Mouse (Mus musculus): ENCODE measurements at regions not wholly inside any gene's neighbourhood (a gene's known extent, or its start where the extent isn't known, plus 50 kb on each side); places are given as distances from the start of the nearest gene placed in this dataset.

DNA sequence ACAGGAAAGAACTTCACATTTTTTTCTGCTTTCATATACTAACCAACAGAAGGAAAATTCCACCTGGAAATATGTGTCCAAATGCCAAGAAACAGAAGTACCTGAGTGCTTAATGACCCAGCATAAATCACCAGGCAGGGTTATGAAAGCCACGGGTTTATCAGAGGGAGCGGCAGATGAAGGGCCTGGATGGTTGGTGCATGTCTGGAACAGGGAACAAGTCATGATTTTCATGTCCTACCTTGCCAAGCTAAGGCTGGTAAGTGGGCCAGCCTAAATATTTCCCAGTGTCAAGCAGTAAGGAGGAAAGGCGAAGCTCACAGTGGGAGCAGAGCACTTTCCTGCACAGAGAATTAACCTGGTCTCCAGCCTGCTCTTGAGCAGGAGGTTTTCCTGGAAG is 132.3 kb upstream of the Foxq1 start:
- no peak for DNase-seq

DNA sequence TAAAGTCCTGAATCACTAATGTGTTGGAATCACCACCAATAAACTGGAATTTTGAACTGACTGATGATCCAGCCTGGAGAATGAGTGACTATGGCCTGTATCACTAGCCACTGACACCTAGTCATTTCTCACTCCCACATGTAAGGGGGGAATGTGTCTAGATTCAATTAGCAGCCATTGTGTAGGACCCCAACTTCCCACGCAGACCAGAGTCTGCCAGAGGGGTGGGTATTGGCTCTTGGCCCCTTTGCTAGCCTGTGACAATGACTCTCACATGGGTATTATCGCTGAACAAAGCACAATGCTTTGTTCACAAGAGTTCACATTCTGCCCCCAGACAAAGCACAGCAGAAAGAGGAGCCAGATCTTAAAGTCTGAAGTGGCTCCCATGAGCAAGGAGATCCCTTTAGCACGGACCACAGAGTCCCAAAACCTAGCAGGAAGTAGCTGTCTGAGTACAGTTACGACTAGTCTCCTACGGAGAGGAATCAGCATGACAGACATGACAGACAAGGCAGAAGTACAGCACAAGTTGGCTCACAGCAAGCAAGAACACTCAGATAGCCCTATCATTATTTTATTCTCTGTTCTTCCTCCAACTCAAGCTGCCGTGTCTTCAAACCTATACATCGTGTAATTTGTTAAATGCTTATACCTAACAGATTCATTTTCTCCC is 130.0 kb upstream of the Foxq1 start:
- no peak for DNase-seq

DNA sequence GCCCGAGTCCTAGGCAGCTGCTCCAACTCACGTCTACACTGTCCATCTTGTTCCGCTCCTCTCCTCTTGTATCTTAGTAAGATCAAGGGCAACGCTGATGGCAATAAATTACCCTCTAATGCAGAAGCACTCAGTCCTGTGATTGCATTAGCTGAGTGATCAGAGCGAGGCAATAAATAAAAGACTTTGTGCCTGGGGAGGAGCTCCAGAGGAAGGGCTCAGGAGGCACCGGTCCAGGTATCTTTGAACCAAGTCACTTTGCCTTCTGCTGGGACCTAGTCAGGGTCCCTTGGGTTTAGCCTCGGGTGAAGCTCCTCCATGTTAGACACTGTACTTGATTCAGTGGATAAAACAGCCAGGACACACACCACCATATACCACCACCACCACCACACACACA is 119.5 kb upstream of the Foxq1 start:
- DNase-seq = no peak

DNA sequence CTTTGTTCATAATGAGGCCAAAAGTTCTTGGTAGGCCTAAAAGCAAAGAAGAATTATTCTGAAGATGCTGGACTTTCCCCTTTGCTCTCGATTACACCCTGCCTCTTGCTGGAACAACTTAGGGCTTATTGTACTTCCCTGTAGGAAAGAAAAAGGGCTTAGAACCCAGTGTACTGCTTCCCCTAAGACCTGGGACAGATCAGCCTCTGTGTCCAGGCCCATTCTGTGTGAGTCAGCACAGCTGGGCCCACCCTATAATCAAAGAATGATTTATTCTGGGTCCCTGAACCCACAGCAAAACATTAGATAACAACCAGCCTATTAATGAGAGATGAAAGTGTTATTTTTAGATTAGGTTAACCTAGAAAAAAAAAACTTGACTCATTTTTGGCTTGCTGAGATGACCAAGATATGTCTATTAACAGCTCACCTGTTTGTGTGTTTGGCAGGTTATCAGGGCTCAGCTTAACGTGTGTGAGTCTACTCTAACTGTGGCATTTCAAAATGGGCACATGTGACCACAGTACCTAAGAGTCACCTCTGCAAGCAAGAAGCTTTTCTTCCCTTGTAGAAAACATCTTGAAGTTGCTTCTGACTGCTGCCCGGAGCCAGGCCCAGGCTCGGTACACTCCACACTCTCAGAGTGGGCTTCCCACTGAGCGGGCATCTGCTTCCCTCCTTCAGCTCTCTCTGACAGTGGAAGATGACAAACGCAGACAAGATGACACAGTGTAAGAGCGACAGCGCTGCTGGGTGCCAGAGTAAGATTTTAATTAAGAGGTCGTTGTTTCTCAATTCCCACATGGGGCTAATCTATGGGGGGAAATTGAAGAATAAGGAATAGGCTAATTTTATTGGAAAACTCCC is 115.9 kb upstream of the Foxq1 start:
- no peak for DNase-seq

DNA sequence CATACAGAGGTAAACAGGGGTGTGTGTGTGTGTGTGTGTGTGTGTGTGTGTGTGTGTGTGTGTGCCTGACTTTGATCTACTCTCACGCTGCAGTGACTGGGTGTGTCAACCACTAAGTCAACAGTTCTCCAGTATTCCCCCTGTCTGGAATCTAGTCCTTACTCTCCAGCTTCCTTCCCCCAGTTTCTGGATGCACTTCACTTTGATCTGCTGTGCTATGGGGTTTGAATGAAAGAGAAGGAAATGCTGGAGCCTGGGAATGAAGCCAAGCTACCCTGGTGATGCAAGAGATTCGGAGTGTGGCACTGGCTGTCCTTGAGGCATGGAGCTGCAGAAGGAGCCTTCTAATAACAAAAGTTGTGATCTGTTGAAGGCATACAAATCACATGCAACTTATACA is 97.1 kb upstream of the Foxq1 start:
- peak; percentile 62 for DNase-seq

DNA sequence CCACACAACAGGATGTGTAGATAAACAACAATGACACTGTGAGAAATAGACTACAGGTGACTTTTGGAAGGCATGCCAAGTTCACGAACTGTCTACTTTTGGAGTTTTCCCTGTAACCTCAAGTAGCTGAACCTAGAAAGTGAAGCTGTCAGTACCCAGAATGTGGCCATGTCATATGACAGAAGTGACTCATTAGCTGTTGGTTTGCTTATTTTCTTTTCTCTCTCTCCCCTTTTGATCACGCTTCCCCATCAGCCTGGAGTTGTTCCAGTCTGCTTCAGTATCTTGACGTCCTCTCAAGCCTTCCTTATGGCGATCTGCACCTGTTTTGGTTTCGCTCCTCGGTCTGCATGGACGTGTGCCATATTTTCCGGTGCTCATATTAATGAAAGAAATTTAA is 90.8 kb upstream of the Foxq1 start:
- DNase-seq = no peak

DNA sequence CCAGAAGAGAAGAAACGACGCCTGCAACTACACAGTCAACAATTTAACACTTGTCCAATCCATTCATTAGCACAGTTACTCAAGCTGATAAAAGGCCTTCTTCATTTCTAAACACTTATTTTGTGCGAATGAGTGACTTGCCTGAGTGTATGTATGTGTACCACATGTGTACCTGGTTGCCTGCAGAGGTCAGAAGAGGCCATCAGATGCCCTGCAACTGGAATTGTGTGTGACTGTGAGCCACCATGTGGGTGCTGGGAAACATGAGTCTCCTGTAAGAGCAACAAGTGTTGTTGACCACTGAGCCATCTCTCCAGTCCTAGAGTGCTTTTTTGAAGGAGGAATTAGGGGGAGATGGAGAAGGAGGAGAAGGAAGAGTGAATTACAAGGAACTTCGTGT is 90.2 kb upstream of the Foxq1 start:
- no peak for DNase-seq

DNA sequence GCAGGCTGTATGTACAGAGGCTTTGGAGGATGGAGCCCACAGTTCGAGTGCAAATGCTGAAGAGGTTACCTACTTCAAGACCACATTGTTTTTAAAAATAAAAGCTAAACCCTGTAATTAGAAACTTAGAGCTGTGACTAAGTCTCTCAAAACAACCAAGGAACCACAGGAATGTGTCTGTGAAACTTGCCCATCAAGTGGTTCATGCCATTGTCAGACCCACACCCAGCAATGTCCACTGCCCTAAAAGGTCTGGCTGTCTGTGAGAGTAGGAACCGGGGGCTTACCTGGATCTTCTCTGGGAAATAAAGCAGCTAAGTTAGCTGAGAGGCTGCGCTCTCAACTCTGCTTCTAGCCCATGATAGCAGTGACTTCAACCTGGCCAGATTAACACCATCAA is 87.8 kb upstream of the Foxq1 start:
- DNase-seq = no peak

DNA sequence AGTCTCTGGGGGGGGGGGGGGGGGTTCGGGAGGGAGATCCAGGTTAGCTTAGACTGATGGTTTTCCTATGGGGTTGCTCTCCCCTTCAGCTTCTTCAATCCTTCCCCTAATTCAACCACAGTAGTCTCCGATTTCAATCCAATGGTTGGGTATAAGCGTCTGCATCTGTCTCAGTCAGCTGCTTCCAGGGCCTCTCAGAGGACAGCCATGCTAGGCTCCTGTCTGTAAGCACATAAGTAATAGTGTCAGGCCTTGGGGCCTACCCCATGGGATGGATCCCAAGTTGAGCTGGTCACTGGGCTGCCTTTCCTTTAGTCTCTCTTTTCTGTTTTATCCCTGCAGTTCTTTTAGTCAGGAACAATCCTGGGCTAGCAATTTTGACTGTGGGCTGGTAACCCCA is 87.0 kb upstream of the Foxq1 start:
- DNase-seq = no peak

DNA sequence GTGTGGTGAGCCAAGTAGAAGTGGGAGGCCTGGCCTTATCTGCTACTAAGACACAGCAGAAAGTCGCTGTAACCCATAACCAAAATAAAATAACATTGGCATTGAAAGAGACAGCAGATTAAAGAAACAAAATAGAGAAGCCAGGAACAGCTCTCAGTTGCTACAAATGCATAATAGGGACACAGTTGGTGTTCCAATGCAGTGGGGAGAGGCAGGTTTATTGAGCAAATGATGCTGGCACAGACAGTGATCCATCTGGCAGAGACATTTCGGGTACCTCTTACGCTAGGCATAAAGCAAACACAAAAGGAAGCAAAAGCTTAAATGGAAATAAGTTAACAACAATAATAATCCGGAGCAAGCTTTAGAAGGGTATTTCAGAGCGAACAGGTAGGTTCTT is 83.6 kb upstream of the Foxq1 start:
- DNase-seq = no peak

DNA sequence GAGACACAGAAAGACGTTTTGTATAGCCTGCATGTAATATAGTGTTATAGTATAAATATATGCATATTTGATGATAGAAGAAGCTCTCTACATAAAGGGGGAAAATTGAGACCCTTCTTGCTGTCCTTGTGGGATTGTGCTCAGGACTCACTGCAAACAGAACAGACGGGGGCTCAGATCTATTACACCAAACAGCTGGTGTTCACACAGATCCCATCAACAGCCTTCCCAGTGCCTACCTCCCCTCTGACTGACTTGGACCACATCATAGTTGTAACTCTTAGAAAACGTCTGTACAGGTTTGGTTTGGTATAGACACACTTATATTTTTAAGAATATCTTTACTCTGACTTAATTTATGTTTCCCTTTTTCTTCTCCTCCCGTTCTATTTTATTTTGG is 83.1 kb upstream of the Foxq1 start:
- DNase-seq = no peak

DNA sequence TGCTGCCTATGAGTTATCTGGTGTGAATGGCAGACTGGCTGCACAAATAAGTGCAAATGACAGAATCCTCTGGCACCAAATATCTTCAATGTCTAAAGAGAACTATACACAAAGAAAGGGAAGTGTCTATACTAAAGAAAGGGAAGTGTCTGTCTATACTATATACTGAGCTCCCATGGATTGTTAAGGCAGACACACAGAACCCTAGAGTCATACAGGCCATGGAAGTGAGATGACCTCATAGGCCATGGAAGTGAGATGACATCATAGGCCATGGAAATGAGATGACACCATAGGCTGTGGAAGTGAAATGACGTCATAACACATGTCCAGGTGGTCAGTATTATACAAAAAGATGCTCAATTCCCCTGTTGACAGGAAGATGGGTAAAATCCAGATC is 82.7 kb upstream of the Foxq1 start:
- no peak for DNase-seq

DNA sequence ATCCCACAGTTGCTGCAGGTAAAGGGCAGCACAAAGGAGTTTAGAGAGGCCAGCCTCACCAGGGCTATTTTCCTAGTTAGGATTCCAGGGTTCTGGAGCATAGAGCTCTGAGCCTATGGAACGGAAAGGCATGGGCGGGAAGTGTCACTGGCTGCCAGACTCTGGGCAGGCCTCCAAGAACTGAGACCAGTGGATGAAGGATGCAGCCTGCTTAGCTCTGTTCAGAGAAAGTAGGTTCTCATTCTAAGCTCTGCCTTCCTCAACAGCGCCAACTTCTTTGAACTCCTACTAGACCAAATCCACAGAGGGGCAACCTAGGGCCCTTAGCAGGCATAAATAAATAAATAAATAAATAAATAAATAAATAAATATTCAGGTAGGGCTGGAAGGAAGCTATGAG is 80.1 kb upstream of the Foxq1 start:
- peak; percentile 56 for DNase-seq

DNA sequence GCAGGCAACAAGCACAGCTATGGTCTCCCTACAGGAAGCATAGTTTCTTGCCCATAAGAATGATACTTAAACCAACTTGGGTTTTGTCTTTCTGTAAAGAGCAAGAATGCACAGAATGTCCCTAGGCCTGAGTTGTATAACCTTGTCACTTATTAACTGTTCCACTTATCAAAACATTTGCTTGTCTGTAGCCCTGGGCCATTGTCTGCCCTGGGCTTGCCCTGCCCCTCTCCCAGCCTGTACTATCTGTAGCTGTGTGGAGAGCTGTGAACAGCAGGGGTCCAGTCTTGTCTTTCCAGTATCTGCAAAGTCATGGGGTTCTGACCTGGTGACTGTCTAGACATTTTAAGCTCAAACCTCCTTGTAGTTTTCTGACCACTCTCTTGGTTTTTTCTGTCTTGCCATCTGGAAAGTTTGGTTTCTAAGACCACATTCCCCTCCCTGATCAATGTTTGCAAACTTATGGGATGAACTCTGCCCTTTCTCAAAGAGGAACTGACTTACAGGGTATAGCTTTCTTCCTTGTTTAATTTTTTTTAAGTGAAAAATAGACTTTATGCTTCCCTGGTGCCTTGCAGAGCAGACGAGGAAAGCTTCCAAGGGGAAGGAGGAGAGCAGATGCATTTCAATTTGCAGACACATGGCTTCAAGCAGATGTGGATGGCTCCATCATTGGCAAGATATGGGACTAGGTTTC is 78.6 kb upstream of the Foxq1 start:
- DNase-seq = no peak

DNA sequence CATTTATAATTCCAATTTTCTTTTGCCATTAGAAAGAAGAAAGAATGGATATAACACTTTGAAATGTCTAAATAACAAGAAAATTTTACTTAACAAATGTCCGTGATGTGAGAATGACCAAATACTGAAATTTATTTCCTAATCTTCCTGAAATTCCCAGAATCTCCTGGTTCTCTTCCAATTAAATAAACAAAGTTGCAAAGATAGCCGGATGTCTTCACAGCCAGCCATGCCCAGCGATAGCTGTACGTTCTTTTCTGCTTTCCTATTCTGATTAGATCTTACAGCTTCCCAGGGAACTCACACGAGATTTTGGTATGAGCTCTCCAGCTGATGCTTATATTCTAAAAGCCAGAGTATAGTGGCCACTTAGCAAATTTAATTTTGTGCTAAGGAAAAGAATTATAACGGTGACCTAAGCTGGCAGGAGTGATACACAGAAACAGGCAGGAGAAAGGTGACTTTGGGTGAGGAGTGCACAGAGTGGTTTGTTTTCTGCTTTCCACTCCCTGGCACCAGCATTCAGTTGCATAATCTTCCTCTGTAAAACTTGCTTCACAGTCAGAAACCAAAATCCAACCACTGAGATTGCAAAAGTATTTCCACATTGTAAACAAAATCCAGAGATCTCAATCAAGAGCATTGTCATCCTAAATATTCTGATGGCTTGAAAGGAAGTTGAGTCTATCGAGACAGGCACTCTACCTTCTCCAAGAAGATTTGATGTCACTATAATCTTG is 74.7 kb upstream of the Foxq1 start:
- DNase-seq = no peak

DNA sequence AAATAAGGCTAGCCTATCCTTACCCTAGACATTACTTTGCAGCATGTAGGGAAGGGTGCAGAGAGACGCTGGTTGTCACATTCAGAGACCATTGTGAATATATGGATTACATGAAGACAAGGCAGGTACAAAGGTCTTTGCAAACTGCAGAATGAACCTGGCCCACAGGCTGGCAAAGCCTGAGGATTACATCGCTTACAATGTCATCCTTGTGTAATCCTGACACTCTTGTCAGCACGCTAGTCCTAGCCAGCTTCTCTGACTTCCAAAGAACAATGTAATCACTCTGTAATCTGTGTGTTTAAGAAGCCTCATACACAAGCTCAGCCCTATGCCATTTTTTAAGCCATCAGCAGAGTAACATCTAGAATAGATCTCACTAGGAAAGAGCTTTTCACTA is 69.6 kb upstream of the Foxq1 start:
- no peak for DNase-seq

DNA sequence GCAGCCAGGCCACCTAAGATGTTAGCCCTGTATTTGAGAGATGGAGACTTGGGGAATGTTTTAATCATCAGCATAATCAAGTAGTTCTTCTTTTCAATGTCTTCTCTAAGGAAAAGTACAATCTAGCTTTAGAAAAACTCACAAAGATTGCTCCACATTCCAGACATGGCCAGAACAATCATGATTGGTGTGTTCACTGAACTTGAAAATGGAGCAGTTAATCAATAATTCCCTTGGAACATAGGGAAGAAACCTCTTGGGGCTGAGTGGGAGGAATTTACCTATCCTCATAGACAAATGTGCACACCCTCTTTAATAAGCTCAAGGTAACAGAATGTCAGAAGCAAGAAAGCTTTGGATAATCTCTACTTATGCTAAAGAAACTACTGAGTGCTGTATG is 67.7 kb upstream of the Foxq1 start:
- DNase-seq = no peak

DNA sequence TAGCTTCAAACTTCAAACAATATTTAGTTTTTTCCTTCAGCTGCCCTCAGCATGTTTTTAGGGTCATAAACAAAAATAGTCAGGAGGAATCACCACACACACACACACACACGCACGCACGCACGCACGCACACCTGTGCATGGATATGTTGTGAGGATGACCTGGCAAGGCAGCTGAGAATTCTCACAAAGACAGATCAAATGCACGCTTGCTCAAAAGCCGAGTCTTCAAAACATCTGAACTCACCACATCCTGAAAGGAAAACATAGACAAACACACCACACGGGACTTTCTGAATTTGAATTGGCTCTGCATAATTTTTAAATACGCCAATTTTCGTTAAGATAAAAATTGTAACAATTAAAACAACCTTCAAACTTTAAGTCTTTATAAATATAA is 52.7 kb upstream of the Foxq1 start:
- DNase-seq = no peak

DNA sequence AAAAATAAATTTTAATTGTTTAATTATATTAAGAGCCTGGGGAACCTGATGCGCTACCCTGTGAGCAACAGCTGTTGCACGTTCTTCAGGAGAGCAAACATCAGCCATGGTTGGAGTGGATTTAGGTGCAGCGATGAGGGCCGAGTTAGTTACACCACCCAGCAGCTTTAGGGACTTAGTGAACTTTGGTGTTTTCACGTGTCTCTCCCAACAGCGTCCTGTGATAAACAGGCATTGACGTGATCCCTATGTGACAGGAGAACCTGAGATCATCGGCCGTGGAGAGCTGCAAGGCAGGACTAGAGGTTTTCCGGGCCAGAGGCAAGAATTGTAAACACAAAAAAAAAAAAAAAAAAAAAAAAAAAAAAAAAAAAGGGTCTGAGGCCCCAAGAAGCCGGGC is 52.1 kb upstream of the Foxq1 start:
- DNase-seq = no peak

DNA sequence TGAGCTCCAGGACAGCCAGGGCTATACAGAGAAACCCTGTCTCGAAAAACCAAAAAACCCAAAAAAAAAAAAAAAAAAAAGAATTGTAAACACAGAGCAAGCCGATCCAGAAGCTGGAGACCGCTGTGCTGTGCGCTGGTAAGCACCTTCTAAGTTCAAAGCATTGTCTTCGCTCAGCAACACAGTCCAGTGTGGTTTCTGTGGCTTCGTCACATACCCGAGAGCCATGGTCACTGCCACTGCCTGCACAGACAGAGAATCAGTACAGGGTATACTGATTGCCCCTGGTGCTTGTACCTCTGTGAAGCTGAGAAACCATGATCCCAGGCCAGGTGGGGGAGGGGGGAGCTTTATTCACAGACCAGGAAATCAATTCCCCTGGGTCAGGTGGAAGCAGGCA is 51.6 kb upstream of the Foxq1 start:
- no peak for DNase-seq

DNA sequence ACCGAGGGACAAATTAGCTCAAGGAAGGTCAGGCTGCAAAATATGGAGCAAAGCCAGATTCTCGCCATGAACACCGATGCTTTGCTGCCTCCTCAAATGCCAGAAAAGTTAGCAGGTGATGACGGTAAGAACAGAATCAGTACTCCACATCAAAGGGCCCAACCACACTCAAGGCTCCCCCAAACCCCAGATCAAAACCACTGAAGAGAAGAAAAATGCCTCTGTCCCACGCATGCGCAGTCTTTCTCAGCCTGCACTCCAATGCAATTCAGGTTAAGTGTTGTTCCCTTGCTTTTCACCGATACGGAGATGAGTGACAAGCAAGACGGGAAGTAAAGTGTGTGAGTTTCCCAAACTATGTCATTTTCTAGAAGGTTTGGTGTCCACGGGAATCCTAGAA is 50.5 kb upstream of the Foxq1 start:
- no peak for DNase-seq

All from lung, postnatal 14 days (tissue).